Mouse (Mus musculus) cerebellum, adult 18-20 months (tissue): ENCODE data around the gene Gm4846.
A peak's percentile ranks its signal among the peaks of the same experiment; 100 is the strongest.
"Not testable (repeated sequence)": the region's sequence is repeated elsewhere in the genome, so short reads cannot be mapped to it uniquely, and the experiment has no call there.

Experiments
- DNase-seq, 2 experiments: peaks; one replicate each; pipeline ENCODE4 v3.0.0; 2021

Gm4846 gene

GRCm38 (mm10) chr1:166497488-166497887, at the start of gene Gm4846:
Gene Gm4846, minus strand, starts transcription at chr1:166497588.
- DNase-seq, result not testable (repeated sequence)

DNA sequence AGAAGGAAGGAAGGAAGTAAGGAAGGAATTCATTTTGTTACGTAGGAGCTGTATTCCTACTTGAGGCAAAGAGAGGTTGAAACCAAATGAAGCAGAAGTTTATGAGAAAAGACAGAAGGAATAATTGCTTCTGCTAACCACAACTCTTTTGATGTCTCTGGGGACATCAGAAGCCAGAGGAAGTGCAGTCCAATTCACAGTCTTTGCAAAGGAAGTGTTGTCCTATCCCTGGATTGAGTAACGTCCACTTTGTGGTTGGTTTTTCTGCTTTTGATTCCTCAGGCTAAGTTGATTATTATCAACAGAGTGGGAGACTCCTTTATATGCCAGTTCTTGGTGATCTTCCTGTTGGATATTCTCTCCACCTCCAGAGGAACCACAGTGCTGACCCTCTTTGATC, 34.1 kb upstream of the Gm4846 start:
- not testable (repeated sequence) for DNase-seq

DNA sequence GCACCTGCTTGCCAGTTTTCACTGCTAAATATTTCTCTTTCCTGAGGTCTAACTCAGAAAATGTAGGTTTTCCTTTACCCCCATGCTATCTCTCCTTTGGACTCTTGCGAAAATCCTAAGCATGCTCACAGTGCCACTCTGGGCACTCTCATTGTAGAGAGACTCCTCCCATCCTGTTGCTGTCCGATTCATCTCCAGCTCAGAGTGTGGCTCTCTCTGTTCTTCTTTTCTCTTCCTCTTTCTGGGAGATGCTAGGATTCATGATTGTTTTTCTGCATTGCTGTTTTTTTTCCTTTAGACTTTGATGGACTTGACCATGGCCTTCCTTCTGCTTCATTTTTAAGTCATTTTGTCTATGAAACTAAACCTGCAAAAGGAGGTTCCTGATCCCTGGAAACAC, 27.3 kb upstream of the Gm4846 start:
- DNase-seq, result not testable (repeated sequence)

GRCm38 (mm10) chr1:166519626-166520025, 22.2 kb upstream of the Gm4846 start:
- DNase-seq, result peak; percentile 15 to 27

- no peak for DNase-seq
Measured at GRCm38 (mm10) chr1:166516556-166516955, 19.2 kb upstream of the Gm4846 start.

DNA sequence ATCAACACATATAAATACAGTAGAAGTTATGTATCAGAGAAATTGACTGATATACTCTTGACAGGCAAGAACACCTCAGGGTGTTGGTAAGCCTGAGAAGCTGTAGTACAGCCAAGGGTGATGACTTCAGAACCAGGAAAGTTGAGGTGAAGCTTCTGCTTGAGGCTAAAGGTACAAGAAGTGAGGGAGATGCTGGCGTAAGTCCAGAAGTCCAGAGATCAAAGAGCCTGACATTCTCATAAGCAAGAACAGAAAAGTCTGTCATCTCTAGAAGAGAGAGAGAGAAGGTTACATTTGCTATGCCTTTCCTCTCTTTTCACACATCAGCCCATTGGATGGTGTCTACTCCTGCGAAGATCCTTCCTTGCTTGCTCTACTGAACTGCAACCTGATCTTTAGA, 6.8 kb upstream of the Gm4846 start:
- DNase-seq, result not testable (repeated sequence)

- DNase-seq, result no peak
Measured at GRCm38 (mm10) chr1:166479503-166479902, 17.9 kb downstream of the Gm4846 start.

GRCm38 (mm10) chr1:166467172-166467571, 30.2 kb downstream of the Gm4846 start:
- DNase-seq, result no peak

DNA sequence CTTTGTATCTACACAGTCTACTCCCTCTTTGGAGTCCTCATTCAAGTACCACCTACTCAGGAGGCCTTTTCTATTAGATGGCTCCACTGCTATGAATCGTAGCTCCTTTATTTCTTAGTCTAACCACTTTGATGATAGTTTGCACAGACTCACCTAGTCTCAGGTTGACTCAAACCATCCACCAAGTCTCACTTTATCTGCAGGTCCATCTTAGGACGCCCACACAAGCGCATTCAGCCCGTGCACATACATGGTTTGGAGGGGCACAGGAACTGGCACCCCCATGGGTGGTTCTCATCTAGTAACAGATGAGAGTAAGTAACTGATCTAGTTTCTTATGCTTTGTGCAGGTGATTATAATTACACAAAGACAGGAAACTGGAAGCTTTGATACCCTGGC, 34.8 kb downstream of the Gm4846 start:
- DNase-seq, result no peak

GRCm38 (mm10) chr1:166441992-166442391, 55.4 kb downstream of the Gm4846 start:
- no peak for DNase-seq

DNA sequence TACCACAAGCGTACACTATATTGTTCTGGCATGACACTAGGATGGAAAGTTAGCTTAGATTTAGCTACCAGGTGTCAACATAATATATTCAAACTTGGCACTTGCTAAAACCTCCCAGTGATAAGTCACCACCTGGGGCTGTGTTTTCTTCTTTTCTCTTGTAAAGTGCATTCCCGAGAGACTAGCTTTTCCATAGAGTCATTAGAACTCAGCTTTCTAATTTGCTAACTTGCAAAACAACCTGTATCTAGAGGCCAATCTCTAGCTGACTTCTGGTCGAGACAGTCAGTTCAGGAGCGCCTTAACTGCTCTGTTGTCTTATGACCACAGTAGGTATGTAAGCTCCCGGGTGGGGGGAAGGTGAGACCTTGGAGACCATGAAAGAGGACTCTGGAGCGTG, 58.0 kb downstream of the Gm4846 start:
- no peak for DNase-seq
